Mouse (Mus musculus) C2C12 (cell line): ENCODE results near the gene Crtc2. TPM values are rescaled to one million over a fixed set of nuclear protein-coding genes. Genes with fewer than 3 reads are reported as not detected.

Experiments
- H3K27me3 ChIP-seq: one replicate; pipeline ENCODE4 v1.6.1; 2011; ENCODE audit not compliant: control insufficient read depth, insufficient read depth, insufficient read length
- H3K36me3 ChIP-seq: one replicate; pipeline ENCODE4 v1.6.1; 2011; ENCODE audit not compliant: control insufficient read depth, insufficient read depth
- H3K4me3 ChIP-seq: one replicate; pipeline ENCODE4 v1.5.1; 2011; ENCODE audit warnings: mild to moderate bottlenecking, control low read depth; ENCODE audit not compliant: poor library complexity, insufficient read depth, severe bottlenecking
- H3K79me2 ChIP-seq: one replicate; pipeline ENCODE4 v1.6.1; 2011; ENCODE audit not compliant: control insufficient read depth, insufficient read depth
- H3K79me3 ChIP-seq: one replicate; pipeline ENCODE4 v1.6.1; 2011; ENCODE audit warnings: low read depth, control low read depth
- H3ac ChIP-seq: one replicate; pipeline ENCODE3; 2011; ENCODE audit warnings: low read depth; ENCODE audit not compliant: control insufficient read depth, insufficient read length
- CEBPB ChIP-seq: IDR thresholded peaks from one replicate; pipeline ENCODE4 v1.6.1; 2011; ENCODE audit warnings: low read depth, mild to moderate bottlenecking, control low read depth, moderate library complexity
- CTCF ChIP-seq: IDR thresholded peaks from one replicate; pipeline ENCODE4 v1.5.1; 2011; ENCODE audit not compliant: control insufficient read depth, insufficient read depth, insufficient read length
- FOSL1 ChIP-seq: IDR thresholded peaks from one replicate; pipeline ENCODE4 v1.8.0; 2011; ENCODE audit warnings: mild to moderate bottlenecking, low read length; ENCODE audit not compliant: poor library complexity, insufficient read depth, severe bottlenecking
- MAX ChIP-seq: IDR thresholded peaks from one replicate; pipeline ENCODE4 v1.6.1; 2011; ENCODE audit warnings: mild to moderate bottlenecking, control low read depth
- MYOD1 ChIP-seq: IDR thresholded peaks from one replicate; pipeline ENCODE4 v1.6.1; 2011; ENCODE audit warnings: low read depth; ENCODE audit not compliant: control insufficient read depth, insufficient read length
- MYOG ChIP-seq: IDR thresholded peaks from one replicate; pipeline ENCODE4 v1.6.1; 2011; ENCODE audit not compliant: control insufficient read depth, insufficient read length; ENCODE audit errors: extremely low read depth
- USF1 ChIP-seq: IDR thresholded peaks from one replicate; pipeline ENCODE4 v1.6.1; 2011; ENCODE audit warnings: low read depth, mild to moderate bottlenecking, control low read depth, moderate library complexity
- polyA plus RNA-seq: library from polyadenylated mRNA; unstranded; fragments of >200 nt; fragmentation: generic; extraction: Trizol; gene quantifications from one replicate; pipeline ENCODE4 v1.2.1, GENCODE M21; 2012; ENCODE audit warnings: missing spikeins

Crtc2 gene
- polyA plus RNA-seq, 1 experiment: 25.7 TPM

DNA sequence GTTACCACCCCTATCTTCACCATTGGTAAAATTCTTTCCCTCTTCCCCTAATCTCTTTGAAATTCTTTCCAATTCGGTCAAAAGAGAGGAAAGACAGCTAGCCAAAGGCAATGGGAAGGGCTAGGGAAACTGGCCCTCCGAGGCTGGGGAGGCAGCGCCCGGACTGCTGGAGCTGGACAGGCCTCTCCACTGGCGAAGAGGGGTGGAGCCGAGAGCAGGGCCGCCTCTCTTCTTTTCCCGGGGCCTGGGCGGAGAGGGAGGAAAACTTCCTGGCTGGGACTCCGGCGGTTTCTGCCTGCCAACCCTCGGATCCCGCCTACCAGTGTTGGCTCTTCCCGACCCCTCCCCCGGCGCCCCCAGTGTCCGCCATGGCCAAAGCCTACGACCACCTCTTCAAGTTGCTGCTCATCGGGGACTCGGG, 33.4 kb upstream of the Crtc2 start:
- no peaks in the 10 kb centered on the region for H3K79me3 ChIP-seq
- H3K27me3 ChIP-seq: no peaks in the 10 kb centered on the region
- H3ac ChIP-seq: peak overlapping the region; percentile 82
- TF ChIP-seq CTCF (no peak), MAX (no peak), MYOG (no peak), MYOD1 (no peak), CEBPB (no peak), USF1 (no peak), FOSL1 (no peak)
- peaks cover 6% of the 10 kb centered on the region for H3K36me3 ChIP-seq
- H3K79me2 ChIP-seq: no peaks in the 10 kb centered on the region
- peak overlapping the region; percentile 39 for H3K4me3 ChIP-seq

DNA sequence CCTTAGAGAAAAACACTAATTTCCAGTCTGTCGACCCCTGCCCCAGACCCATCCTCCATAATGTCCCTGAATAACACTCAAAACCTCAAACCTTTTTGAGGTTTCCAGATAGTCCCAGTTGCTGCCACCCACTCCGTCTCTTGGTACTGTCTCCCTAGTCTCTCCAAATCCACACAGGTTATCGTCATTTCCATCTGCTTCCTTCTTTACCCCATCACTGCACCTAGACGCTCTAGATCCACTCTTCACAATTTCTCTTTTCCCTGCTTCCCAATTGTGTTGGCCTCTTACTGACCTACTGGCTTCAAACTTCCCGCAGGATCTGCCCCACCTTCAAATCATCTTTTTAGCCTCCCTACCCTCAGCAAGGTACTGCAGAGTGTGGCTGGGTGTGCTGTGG, 32.8 kb upstream of the Crtc2 start:
- Histone ChIP-seq H3K79me3 (no peaks in the 10 kb centered on the region), H3K79me2 (no peaks in the 10 kb centered on the region), H3K27me3 (no peaks in the 10 kb centered on the region), H3K36me3 (peaks cover 6% of the 10 kb centered on the region), H3ac (peak overlapping the region; percentile 7), H3K4me3 (peak overlapping the region; percentile 39)
- no peak for TF ChIP-seq MYOD1
- TF ChIP-seq MAX: no peak
- no peak for TF ChIP-seq CTCF

DNA sequence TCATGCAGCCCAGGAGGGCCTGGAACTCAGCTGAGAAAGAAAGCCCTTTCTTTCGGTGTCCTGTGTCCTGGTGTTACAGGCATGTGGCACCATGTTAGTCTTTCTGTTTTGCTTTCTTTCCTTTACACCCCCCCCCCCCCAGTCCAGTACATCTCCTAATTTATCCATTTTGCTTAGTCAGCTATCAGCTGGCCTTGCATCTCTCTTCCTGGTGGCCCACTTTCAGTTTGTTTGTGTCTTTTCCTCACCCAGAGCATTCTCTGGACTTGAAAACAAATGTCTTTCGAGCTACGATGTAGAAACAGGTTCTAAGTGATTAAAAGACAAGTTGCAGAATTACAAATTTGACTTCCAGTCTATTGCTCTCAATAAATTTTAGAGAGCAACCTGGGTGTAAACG, 31.5 kb upstream of the Crtc2 start:
- Histone ChIP-seq H3K4me3 (no peak overlapping the region), H3ac (no peak overlapping the region), H3K79me2 (no peaks in the 10 kb centered on the region), H3K36me3 (peaks cover 6% of the 10 kb centered on the region), H3K27me3 (no peaks in the 10 kb centered on the region), H3K79me3 (no peaks in the 10 kb centered on the region)
- TF ChIP-seq USF1 (no peak), MYOD1 (no peak), FOSL1 (no peak), MYOG (no peak), CTCF (no peak), MAX (no peak), CEBPB (no peak)

DNA sequence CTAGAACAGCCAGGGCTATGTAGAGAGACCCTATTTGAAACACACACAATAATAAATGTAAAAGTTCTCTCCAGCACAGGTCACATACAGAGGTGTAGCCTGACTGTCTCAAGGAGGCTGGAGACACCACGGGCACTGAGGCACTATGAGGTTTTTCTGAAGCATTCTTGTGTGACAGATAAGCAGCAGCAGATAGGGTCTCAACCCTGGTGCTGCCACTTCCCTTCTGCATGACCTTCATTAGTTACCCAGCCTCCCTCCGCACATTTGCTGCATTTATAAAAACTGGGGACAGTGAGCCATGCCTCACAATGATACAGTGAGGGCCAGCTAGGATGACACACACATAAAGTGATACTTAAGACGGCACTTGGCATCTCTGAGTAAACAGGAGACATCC, 31.0 kb upstream of the Crtc2 start:
- TF ChIP-seq CTCF: no peak
- no peak for TF ChIP-seq USF1
- no peak for TF ChIP-seq FOSL1
- no peak for TF ChIP-seq CEBPB
- no peak for TF ChIP-seq MAX
- no peaks in the 10 kb centered on the region for H3K27me3 ChIP-seq
- H3K4me3 ChIP-seq: no peak overlapping the region
- peaks cover 6% of the 10 kb centered on the region for H3K36me3 ChIP-seq
- no peaks in the 10 kb centered on the region for H3K79me2 ChIP-seq
- H3ac ChIP-seq: no peak overlapping the region
- H3K79me3 ChIP-seq: no peaks in the 10 kb centered on the region

DNA sequence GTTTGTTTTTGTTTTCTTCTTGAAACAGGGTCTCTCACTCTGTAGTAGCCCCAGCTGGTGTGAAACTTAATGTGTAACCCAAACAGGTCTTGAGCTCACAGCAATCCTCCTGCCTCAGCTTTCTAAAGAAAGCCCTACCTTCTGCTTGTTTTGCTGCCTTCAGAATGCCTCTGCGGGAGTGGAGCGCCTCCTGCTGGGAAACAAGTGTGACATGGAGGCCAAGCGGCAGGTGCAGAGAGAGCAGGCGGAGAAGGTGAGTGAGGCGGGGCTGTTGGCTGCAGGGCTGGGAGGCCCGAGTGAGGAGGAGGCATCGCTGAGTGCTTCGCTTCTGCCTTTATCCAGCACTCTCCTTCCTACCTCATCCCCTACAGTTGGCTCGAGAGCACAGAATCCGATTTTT, 29.6 kb upstream of the Crtc2 start:
- Histone ChIP-seq H3K36me3 (peaks cover 6% of the 10 kb centered on the region), H3K27me3 (no peaks in the 10 kb centered on the region), H3K79me3 (no peaks in the 10 kb centered on the region), H3ac (no peak overlapping the region), H3K4me3 (no peak overlapping the region), H3K79me2 (no peaks in the 10 kb centered on the region)
- TF ChIP-seq CTCF (no peak), MYOD1 (no peak), USF1 (no peak), CEBPB (no peak), FOSL1 (no peak), MAX (no peak), MYOG (no peak)

DNA sequence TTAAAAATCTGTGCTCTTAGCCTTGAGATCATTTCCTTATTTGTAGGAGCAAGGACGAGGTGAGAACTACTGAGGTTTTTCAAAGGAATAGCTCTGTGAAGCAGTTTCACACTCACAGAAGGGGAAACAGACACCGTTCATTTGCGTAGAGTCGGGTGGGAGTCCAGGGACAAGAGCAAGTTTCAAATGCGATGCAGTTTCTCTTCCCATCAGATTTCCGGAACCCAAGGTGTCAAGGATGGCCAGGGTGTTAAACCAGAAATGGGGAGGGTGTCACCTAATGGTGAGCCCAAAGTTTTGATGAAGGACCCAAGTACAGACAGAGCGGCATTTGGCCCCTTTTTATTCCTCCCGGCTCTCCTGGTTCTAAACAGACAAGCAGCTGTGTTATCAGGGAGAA, 22.9 kb upstream of the Crtc2 start:
- Histone ChIP-seq H3K4me3 (peak overlapping the region; percentile 85), H3K27me3 (no peaks in the 10 kb centered on the region), H3ac (peak overlapping the region; percentile 70), H3K79me2 (peaks cover 16% of the 10 kb centered on the region), H3K36me3 (peaks cover 21% of the 10 kb centered on the region), H3K79me3 (peaks cover 3% of the 10 kb centered on the region)
- TF ChIP-seq USF1 (no peak), MYOG (no peak), CEBPB (no peak), MAX (no peak), FOSL1 (no peak), CTCF (no peak), MYOD1 (no peak)
